Mouse (Mus musculus) heart, embryonic 12.5 days (tissue): ENCODE data around the gene Fkbp2. TPM values are rescaled to one million over a fixed set of nuclear protein-coding genes. Genes with fewer than 3 reads are reported as not detected.

Source experiments
- ATAC-seq: fragments of 200-750 bp; cut with Nextera tagmentation; 2 replicates; pipeline ENCODE4 v1.8.0; 2017; ENCODE audit warnings: moderate TSS enrichment, moderate library complexity; ENCODE audit not compliant: insufficient number of reproducible peaks, low FRiP score
- H3K27ac ChIP-seq: fragments of 300-500 bp; sonication (generic); 2 replicates; pipeline ENCODE4 v1.5.1; 2016; ENCODE audit warnings: mild to moderate bottlenecking, moderate library complexity; ENCODE audit not compliant: poor library complexity, severe bottlenecking
- H3K27me3 ChIP-seq: fragments of 300-500 bp; sonication (generic); replicated peaks from 2 replicates; pipeline ENCODE4 v1.6.1; 2016; ENCODE audit warnings: mild to moderate bottlenecking, moderate library complexity
- H3K36me3 ChIP-seq: fragments of 300-500 bp; sonication (generic); 2 replicates; pipeline ENCODE4 v1.6.1; 2016; ENCODE audit warnings: mild to moderate bottlenecking, moderate library complexity
- H3K4me1 ChIP-seq: fragments of 300-500 bp; sonication (generic); replicated peaks from 2 replicates; pipeline ENCODE4 v1.6.1; 2016; ENCODE audit warnings: mild to moderate bottlenecking
- H3K4me2 ChIP-seq: fragments of 300-500 bp; sonication (generic); 2 replicates; pipeline ENCODE4 v1.6.1; 2016; ENCODE audit warnings: mild to moderate bottlenecking, moderate library complexity
- H3K4me3 ChIP-seq: fragments of 300-500 bp; sonication (generic); 2 replicates; pipeline ENCODE4 v1.5.1; 2016; ENCODE audit warnings: mild to moderate bottlenecking
- H3K9ac ChIP-seq: fragments of 300-500 bp; sonication (generic); 2 replicates; pipeline ENCODE4 v1.6.1; 2016; ENCODE audit warnings: mild to moderate bottlenecking, moderate library complexity
- H3K9me3 ChIP-seq: fragments of 300-500 bp; sonication (generic); replicated peaks from 2 replicates; pipeline ENCODE4 v1.6.1; 2016; ENCODE audit warnings: mild to moderate bottlenecking, moderate library complexity
- WGBS: fragments of 180-500 bp; shearing (Covaris S2); methylation state at CpG from one replicate; pipeline ENCODE4 v1.1.7; 2016; 5-methylcytosine and 5-hydroxymethylcytosine counted together
- polyA plus RNA-seq: library from polyadenylated mRNA; unstranded; fragments of >200 nt; fragmentation: Nextera tagmentation; extraction: Ambion mirVana; gene quantifications from 2 replicates; pipeline ENCODE4 v1.2.1, GENCODE M21; 2016

Fkbp2 gene
- polyA plus RNA-seq, 1 experiment from 2014 or later = 81.9 TPM

DNA sequence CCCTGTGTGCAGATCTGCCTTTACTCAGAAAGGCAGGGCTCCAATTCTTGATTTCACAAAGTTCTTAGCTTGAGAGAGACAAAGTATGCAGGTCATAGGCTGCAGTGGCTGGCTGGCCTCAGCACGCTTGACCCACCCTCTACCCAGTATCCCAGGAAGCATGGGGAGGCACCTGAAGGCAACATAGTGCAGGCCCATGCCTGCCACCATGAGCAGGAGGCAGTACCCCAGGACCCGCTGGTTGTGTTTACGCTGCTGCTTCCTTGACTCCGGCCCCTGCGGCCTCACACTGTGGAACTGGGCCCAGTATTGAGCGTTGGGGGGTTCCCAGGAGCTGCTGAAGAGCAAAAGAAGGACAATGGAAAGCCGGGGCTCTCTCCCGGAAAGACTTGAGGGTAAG lies 8.9 kb upstream of the Fkbp2 start:
- Histone ChIP-seq H3K4me1 (peaks cover 42% of the 10 kb centered on the region), H3K4me3 (no peak overlapping the region), H3K4me2 (no peak overlapping the region), H3K27ac (no peak overlapping the region), H3K9ac (0 out of 2 replicates have a peak overlapping the region, but pooled peaks have one; percentile 0), H3K9me3 (no peaks in the 10 kb centered on the region), H3K27me3 (no peaks in the 10 kb centered on the region), H3K36me3 (peaks cover 17% of the 10 kb centered on the region)
- ATAC-seq = no peak
- WGBS = 87% methylated on average over 8 of the region's 8 CpGs

- Histone ChIP-seq H3K27ac (peak overlapping the region; percentile 99), H3K4me3 (peak overlapping the region; percentile 87), H3K27me3 (no peaks in the 10 kb centered on the region), H3K4me1 (peaks cover 33% of the 10 kb centered on the region), H3K9ac (peak overlapping the region; percentile 97), H3K4me2 (peak overlapping the region; percentile 74), H3K36me3 (peaks cover 30% of the 10 kb centered on the region), H3K9me3 (no peaks in the 10 kb centered on the region)
- no peak; the same call in 1 of the 2 replicates for ATAC-seq
- 5% methylated on average over 8 of the region's 8 CpGs for WGBS
Measured at GRCm38 (mm10) chr19:6987904-6988285, 7.6 kb upstream of the Fkbp2 start.

GRCm38 (mm10) chr19:6987061-6987903 lies 7.0 kb upstream of the Fkbp2 start, which contains the start of gene Vegfb:
Gene Vegfb, minus strand, starts transcription at chr19:6987651.
- peaks cover 31% of the 10 kb centered on the region for H3K4me1 ChIP-seq
- H3K36me3 ChIP-seq = peaks cover 36% of the 10 kb centered on the region
- H3K9ac ChIP-seq = peak within 1 kb of the TSS; percentile 97
- no peaks in the 10 kb centered on the region for H3K27me3 ChIP-seq
- peak within 1 kb of the TSS; percentile 99 for H3K27ac ChIP-seq
- H3K4me2 ChIP-seq = peak within 1 kb of the TSS; percentile 74
- ATAC-seq = peak; percentile 61
- peak within 1 kb of the TSS; percentile 87 for H3K4me3 ChIP-seq
- WGBS = under 1% methylated on average over 81 of the region's 85 CpGs
- H3K9me3 ChIP-seq = no peaks in the 10 kb centered on the region

GRCm38 (mm10) chr19:6985951-6986708 lies 5.8 kb upstream of the Fkbp2 start:
- H3K4me2 ChIP-seq = peak overlapping the region; percentile 74
- WGBS = 68% methylated on average over 10 of the region's 10 CpGs
- peak overlapping the region; percentile 97 for H3K9ac ChIP-seq
- no peaks in the 10 kb centered on the region for H3K27me3 ChIP-seq
- H3K27ac ChIP-seq = peak overlapping the region; percentile 99; the same call in 1 of the 2 replicates
- H3K4me3 ChIP-seq = peak overlapping the region; percentile 87
- ATAC-seq = no peak
- peaks cover 30% of the 10 kb centered on the region for H3K4me1 ChIP-seq
- no peaks in the 10 kb centered on the region for H3K9me3 ChIP-seq
- peaks cover 44% of the 10 kb centered on the region for H3K36me3 ChIP-seq

GRCm38 (mm10) chr19:6985300-6985699 lies 5.0 kb upstream of the Fkbp2 start:
- no peak for ATAC-seq
- Histone ChIP-seq H3K27ac (no peak overlapping the region), H3K4me3 (no peak overlapping the region), H3K27me3 (no peaks in the 10 kb centered on the region), H3K4me2 (no peak overlapping the region), H3K9ac (no peak overlapping the region), H3K9me3 (no peaks in the 10 kb centered on the region), H3K4me1 (peaks cover 34% of the 10 kb centered on the region), H3K36me3 (peaks cover 44% of the 10 kb centered on the region)
- 84% methylated on average over 19 of the region's 19 CpGs for WGBS

- H3K4me3 ChIP-seq = no peak overlapping the region
- ATAC-seq = no peak
- no peaks in the 10 kb centered on the region for H3K27me3 ChIP-seq
- peaks cover 47% of the 10 kb centered on the region for H3K36me3 ChIP-seq
- no peak overlapping the region for H3K27ac ChIP-seq
- H3K9ac ChIP-seq = no peak overlapping the region
- no peaks in the 10 kb centered on the region for H3K9me3 ChIP-seq
- H3K4me2 ChIP-seq = no peak overlapping the region
- WGBS = 93% methylated on average over 5 of the region's 5 CpGs
- H3K4me1 ChIP-seq = peaks cover 40% of the 10 kb centered on the region
Measured at GRCm38 (mm10) chr19:6983621-6984020, 3.3 kb upstream of the Fkbp2 start.

DNA sequence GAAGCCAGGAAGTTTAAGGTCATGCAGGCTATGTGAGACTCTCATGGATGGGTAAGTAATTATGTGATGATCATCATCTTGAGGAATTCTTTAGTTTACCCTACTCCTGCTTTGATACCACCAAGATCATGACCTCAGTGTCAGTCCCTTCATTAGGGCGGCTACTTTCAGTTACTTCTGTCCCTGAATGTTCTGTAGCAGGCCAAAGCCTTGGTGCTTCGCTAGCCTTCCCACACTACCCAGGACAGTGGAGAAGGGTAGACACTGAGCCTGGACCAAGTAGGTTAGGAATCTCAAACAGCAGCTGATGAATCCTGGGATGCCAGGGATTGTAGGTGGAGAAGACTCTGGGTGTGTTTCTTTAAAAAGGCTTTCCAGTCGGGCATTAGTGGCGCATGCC lies 1.2 kb upstream of the Fkbp2 start:
- no peaks in the 10 kb centered on the region for H3K27me3 ChIP-seq
- peak overlapping the region; percentile 95; the same call in 1 of the 2 replicates for H3K27ac ChIP-seq
- peaks cover 67% of the 10 kb centered on the region for H3K36me3 ChIP-seq
- peak overlapping the region; percentile 78; the same call in 1 of the 2 replicates for H3K9ac ChIP-seq
- peak overlapping the region; percentile 83; the same call in 1 of the 2 replicates for H3K4me2 ChIP-seq
- H3K4me3 ChIP-seq = peak overlapping the region; percentile 69; the same call in 1 of the 2 replicates
- H3K4me1 ChIP-seq = peaks cover 48% of the 10 kb centered on the region
- H3K9me3 ChIP-seq = no peaks in the 10 kb centered on the region
- ATAC-seq = no peak
- WGBS = 87% methylated on average over 4 of the region's 4 CpGs

DNA sequence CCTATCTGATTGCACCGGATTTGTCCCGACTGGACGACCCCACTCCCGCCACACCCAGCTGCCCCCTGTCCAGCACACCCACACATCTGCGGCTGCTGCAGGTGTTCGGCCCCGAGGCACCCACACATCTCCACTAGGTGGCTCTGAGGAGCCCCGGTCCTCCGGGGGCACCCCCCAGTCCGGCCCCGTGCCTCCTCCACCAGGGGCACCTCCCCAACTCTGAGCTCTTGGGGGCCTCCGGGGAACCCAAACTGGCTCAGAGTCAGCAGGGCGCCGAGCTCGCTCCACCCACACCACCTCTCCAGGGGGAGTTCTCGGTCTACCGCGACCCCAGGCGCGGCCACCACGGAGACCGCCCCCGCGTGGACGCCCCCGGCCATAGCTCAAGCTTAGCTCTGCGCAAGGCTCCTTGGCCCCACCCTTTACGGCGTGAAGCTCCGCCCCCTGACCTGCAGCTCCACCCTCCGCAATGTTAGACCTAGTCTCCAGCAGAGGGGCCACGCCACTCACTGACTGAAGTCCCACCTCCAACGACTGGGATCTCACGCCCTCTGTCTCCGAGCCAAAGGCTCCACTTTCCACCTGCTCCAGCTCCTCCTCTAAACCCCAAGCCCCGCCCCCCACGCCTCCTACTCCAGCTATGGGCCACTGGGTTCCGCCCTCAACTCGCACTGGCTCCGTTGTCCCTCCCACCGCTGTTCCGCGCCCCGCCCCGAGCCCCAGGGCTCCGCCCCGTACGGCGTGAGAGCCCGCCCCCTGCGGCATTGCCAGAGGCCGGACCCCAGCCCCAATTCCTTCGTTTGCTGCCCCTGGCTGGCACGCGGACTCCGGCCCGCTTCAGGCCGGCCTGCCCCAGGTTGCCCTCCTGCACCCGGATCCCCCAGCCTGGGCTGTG lies 568 bp downstream of the Fkbp2 start:
- peak overlapping the region; percentile 69 for H3K4me3 ChIP-seq
- H3K9ac ChIP-seq = peak overlapping the region; percentile 87
- H3K27me3 ChIP-seq = no peaks in the 10 kb centered on the region
- peak overlapping the region; percentile 95 for H3K27ac ChIP-seq
- WGBS = under 1% methylated on average over 58 of the region's 59 CpGs
- H3K4me1 ChIP-seq = peaks cover 43% of the 10 kb centered on the region
- peak; percentile 92 for ATAC-seq
- peaks cover 53% of the 10 kb centered on the region for H3K36me3 ChIP-seq
- H3K9me3 ChIP-seq = no peaks in the 10 kb centered on the region
- peak overlapping the region; percentile 83 for H3K4me2 ChIP-seq

DNA sequence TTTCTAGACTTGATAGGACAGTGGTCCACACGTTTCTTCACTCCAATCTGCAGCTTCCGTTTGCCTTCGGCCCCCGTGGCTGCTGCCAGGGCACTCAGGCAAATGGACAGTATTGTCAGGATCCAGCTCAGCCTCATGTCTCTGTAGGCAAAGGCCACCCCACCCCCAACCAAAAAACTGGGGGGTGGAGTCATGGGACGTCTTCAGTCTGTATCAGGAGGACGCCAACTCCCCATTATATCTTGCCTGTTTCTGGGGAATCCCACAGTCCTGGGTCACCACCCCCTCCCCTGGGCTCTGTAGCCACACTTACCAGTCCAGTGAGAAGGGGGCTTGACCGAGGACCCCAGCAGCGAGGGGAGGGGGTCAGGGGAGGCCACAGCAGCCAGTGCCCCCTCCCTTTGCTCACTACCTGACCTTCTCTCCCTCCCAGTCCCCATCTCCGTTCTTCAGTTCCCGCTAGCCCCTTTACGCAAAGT lies 1.3 kb downstream of the Fkbp2 start:
- Histone ChIP-seq H3K9ac (peak overlapping the region; percentile 82), H3K27me3 (no peaks in the 10 kb centered on the region), H3K4me3 (peak overlapping the region; percentile 69), H3K4me2 (peak overlapping the region; percentile 83), H3K4me1 (peaks cover 44% of the 10 kb centered on the region), H3K36me3 (peaks cover 48% of the 10 kb centered on the region), H3K9me3 (no peaks in the 10 kb centered on the region), H3K27ac (peak overlapping the region; percentile 95)
- WGBS = 3% methylated on average over 11 of the region's 11 CpGs
- ATAC-seq = no peak

DNA sequence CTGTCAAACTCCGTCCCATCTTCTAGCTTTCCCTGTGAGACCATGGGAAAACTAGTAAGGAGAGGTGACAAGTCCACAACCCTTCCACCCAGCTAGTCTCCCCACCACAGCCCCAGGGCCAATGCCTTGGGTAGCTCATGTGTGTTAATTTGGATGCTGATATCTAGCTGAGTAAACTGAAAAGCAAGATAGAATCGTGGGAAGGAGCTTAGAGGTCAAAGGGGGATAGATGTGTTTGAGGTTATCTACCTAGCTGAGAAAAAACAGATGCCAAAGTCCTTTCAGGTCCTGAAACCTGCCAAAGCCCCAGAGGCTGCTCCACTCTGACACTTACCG lies 1.7 kb downstream of the Fkbp2 start:
- Histone ChIP-seq H3K9ac (peak overlapping the region; percentile 82), H3K27me3 (no peaks in the 10 kb centered on the region), H3K4me3 (peak overlapping the region; percentile 69), H3K27ac (peak overlapping the region; percentile 95; the same call in 1 of the 2 replicates), H3K36me3 (peaks cover 44% of the 10 kb centered on the region), H3K9me3 (no peaks in the 10 kb centered on the region), H3K4me2 (peak overlapping the region; percentile 83), H3K4me1 (peaks cover 48% of the 10 kb centered on the region)
- 28% methylated on average over 3 of the region's 3 CpGs for WGBS
- no peak for ATAC-seq
